Mouse (Mus musculus) NIH3T3 (cell line): ENCODE results near the gene Rassf6.

Source experiments
- DNase-seq: peaks from one replicate; pipeline ENCODE4 v3.0.0-alpha.2; 2012; ENCODE audit warnings: low read depth

Gene Rassf6

GRCm38 (mm10) chr5:90571216-90571615, 69.2 kb downstream of the Rassf6 start:
- DNase-seq: no peak

GRCm38 (mm10) chr5:90568338-90568737, 72.1 kb downstream of the Rassf6 start:
- DNase-seq: no peak

GRCm38 (mm10) chr5:90567788-90568187, 72.7 kb downstream of the Rassf6 start:
- DNase-seq: no peak

- DNase-seq: no peak
These were observed 75.3 kb downstream of the Rassf6 start for GRCm38 (mm10) chr5:90565205-90565604.

GRCm38 (mm10) chr5:90564161-90564560, 76.3 kb downstream of the Rassf6 start:
- DNase-seq: peak; percentile 21

- DNase-seq: no peak
These were observed 77.6 kb downstream of the Rassf6 start for GRCm38 (mm10) chr5:90562880-90563279.

- no peak for DNase-seq
These were observed 78.7 kb downstream of the Rassf6 start for GRCm38 (mm10) chr5:90561721-90562275.

- no peak for DNase-seq
These were observed 79.7 kb downstream of the Rassf6 start, which contains the start of gene 5830473C10Rik for GRCm38 (mm10) chr5:90560743-90561142. TSS of gene 5830473C10Rik (plus strand) at chr5:90561107.

GRCm38 (mm10) chr5:90556052-90556451, 84.4 kb downstream of the Rassf6 start:
- no peak for DNase-seq
